Mouse (Mus musculus) left cerebral cortex, adult 2 months (tissue): ENCODE measurements at regions not wholly inside any gene's neighbourhood (a gene's known extent, or its start where the extent isn't known, plus 50 kb on each side); places are given as distances from the start of the nearest gene placed in this dataset.
"Not testable (repeated sequence)": the region's sequence is repeated elsewhere in the genome, so short reads cannot be mapped to it uniquely, and the experiment has no call there.

Experiments used
- DNase-seq, 2 experiments: peaks; one replicate each; pipeline ENCODE4 v3.0.0; 2021 to 2022; ENCODE audit warnings: low spot score in 2 of 2, mixed read lengths in 1 of 2; ENCODE audit errors: extremely low spot score in 1 of 2
- H3K27ac ChIP-seq: fragments of 200-600 bp; 2 replicates; pipeline ENCODE4 v1.8.1; 2022
- H3K4me3 ChIP-seq: fragments of 200-600 bp; 2 replicates; pipeline ENCODE4 v1.8.1; 2022
- CTCF ChIP-seq: fragments of 200-600 bp; IDR thresholded peaks from 2 replicates; pipeline ENCODE4 v1.8.1; 2022; ENCODE audit warnings: antibody characterized with exemption, mild to moderate bottlenecking, moderate library complexity
- intact Hi-C: fragments of 180-260 bp; cut with DNase I; formaldehyde crosslinking; loops from one replicate; pipeline ENCODE4 v1.15.1; 2025

DNA sequence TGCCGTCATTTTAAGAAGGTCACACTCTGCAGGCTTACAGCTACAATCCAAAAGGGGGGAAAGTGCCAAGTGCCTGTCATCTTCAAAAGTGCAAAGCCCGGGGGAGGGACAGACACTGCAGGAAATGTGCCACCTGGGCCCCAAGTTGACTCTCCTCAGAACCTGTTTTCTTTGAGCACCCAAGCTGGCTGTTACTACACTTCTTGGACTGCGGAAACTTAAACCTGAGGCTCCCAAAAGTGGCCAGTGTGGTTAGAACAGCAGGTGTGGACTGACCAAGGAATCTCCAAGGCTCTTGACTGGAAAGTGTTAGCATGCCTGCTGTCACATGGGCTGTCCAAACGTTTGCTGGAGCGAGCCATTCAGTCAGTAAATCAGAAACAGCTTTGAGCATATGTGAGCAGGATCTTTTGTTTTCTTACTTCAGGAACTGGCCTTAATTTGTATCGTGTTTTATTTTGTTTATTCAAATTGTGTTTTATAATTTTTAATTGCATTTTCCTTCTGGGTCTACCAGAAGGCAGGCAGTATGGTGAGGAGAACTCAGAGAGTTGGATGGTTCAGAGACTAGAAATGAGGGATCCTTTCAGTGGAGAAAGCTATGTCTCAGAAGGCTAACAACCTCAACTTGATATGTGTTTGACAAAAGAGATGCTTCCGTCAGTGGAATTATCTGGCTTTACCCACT lies 168.4 kb upstream of the Frmd6 start:
- intact Hi-C loops: no loop called here
- Histone ChIP-seq H3K4me3 (no peak overlapping the region), H3K27ac (no peak overlapping the region)

DNA sequence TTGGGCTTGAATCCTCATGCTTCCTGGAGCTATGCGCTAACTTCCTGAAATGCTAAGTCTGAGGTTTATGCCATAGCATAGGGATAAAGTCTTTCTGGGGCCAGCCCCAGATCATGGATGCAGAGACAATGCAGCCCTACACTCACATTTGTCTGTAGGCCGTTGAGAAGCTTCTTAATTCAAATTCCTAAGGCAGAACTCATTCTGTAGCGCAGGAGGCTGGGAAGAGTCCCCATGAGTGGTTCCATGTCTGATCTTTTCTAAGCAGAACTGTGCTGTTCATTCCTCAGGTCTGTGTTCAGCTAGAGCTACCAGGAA lies 167.9 kb upstream of the Frmd6 start:
- TF ChIP-seq CTCF: no peak
- intact Hi-C loops: no loop called here
- H3K27ac ChIP-seq: no peak overlapping the region
- no peak overlapping the region for H3K4me3 ChIP-seq
- no peak for DNase-seq

More for the DNA sequence above, 168.4 kb upstream of the Frmd6 start:
- DNase-seq: no peak
- TF ChIP-seq CTCF: no peak

DNA sequence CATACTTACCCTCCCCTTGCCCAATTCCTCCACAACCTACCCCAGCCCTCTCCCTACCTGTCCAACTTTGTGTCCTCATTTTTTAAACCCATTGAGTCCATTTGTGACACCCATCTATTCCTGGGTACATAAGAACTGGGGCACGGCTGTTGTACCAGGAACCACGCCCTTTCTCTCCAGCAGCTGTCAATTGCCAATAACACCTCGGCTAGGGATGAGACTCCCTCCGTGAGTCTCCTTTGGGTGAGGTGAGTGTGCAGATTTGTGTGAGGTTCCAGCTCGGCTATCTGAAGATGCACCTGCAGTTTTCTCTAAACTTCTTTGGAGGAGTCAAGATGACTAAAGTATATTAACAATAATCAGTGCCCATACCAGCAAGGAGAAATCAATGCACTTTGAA lies 167.2 kb upstream of the Frmd6 start:
- no peak for DNase-seq
- TF ChIP-seq CTCF: no peak
- intact Hi-C loops: no loop called here

DNA sequence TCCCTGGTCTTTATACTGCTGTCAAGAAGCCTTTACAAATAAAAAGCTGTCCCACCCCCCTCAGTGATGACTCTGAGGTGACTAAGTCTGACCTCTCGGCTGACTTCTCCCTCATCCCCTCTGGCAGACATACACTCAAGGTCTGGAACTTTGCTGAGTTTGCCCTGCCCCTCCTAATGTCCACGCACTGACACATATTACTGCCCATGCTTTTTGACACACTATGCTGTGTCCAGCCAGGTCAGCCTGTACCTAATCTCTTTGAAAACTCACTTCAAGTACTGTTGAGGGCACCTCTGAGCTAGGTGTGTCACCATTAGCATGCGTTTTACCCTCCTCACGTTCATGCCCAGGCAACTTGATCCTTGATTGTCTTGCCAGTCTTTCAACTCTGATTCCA lies 164.9 kb upstream of the Frmd6 start:
- H3K27ac ChIP-seq: no peak overlapping the region
- TF ChIP-seq CTCF: no peak

More for the DNA sequence above, 167.2 kb upstream of the Frmd6 start:
- H3K27ac ChIP-seq: no peak overlapping the region
- no peak overlapping the region for H3K4me3 ChIP-seq

DNA sequence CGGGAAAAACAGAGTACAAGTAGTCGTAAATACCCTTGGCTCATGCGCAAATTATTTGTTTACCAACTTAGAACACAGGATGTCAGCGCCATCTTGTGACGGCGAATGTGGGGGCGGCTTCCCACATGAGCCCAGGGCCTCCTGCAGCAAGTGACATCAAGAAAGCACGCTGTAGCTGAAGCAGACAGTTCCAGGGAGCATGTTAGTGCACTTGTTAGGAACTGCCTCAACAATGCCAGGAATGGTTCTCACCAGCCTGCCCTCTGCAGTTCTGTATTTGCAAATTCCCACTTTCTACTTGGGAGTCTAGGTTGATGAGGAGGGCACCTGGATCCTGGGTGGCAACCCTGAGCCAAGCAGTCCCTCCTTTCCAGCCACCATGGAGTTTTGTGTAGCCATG lies 157.2 kb upstream of the Frmd6 start:
- H3K27ac ChIP-seq, H3K4me3 ChIP-seq, DNase-seq, intact Hi-C loops: not testable (repeated sequence)

More for the DNA sequence above, 164.9 kb upstream of the Frmd6 start:
- no peak for DNase-seq
- intact Hi-C loops: no loop called here
- H3K4me3 ChIP-seq: no peak overlapping the region

DNA sequence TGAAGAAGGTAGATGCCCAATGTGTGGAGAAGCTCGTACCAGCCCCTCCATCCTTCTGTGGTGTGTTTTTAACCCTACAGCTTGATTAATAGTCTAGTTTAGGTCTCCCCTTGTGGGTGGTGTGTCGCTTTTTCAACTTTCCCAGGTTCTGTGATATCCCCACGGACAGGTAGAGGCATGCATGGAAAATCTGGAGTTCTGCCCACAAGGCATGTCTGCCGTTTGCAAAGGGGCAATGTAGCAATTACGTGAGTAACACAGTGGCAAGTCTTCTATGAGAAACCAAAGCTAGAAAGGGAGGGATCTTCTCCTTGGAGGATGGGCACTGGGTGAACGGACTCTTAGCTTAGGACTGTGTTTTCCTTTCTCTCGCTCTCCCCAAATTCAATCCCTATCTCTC lies 153.2 kb upstream of the Frmd6 start:
- intact Hi-C loops: no loop called here
- Histone ChIP-seq H3K4me3 (no peak overlapping the region), H3K27ac (no peak overlapping the region)
- no peak for TF ChIP-seq CTCF
- no peak for DNase-seq

DNA sequence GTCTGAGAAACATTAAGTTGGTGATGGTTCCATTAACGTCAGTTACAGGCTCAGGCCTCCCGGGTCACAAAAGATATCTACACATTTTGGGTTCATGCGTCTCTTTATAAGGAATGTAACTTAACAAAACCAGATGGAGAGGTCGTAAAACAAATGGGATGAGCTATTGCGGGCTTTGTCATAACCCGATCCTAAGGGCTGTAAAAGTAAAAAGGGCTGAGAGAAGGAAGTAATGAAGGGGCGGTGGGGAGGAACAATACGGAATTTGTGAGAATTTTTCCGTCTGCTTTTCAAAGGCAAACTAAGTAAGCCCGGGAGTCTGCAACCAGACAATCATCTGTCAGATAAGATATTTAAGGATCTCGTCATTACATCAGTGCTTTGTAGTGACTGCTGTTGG lies 152.1 kb upstream of the Frmd6 start:
- DNase-seq: no peak
- Histone ChIP-seq H3K4me3 (no peak overlapping the region), H3K27ac (no peak overlapping the region)
- intact Hi-C loops: no loop called here
- no peak for TF ChIP-seq CTCF

DNA sequence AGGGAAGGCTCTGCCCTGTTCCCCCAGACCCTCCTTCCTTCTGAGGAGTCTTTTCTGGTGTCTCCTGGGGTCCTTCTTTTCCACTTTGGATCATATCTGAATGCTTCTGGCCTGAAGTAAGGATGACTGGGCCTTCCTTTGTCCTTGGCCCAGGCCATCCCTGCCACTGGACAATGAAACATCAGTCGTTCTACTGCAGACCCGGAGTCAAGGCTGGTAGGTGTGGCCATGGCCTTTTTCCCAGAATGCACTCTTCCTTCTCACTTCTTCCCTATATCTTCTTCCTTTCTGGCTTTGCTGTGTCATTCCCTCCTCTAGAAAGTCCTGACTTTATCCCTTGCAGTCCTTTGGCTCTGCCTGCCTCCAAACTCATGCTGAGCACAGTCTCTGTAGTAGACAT lies 151.2 kb upstream of the Frmd6 start:
- DNase-seq: no peak
- intact Hi-C loops: no loop called here
- H3K27ac ChIP-seq: no peak overlapping the region
- TF ChIP-seq CTCF: no peak
- H3K4me3 ChIP-seq: no peak overlapping the region

DNA sequence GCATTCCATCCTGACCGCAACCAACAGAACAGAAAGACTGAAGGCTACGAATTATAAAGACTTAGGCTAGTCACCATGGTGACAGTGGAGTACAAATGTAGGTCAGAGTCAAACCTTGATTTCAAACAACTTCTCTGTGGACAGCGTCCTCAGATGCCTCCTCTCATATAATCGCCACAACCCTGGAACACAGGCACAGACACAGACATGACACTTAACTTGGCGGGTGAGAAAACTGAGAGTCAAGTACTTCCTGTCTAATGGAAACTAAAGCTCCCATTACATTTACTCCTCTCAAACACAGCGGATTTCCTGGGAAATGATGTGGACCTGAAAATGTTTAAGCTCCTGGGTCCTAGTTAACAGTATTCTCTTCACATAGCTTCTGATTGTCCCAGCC lies 149.5 kb upstream of the Frmd6 start:
- H3K27ac ChIP-seq: no peak overlapping the region
- H3K4me3 ChIP-seq: no peak overlapping the region
- intact Hi-C loops: no loop called here
- no peak for TF ChIP-seq CTCF
- DNase-seq: no peak

DNA sequence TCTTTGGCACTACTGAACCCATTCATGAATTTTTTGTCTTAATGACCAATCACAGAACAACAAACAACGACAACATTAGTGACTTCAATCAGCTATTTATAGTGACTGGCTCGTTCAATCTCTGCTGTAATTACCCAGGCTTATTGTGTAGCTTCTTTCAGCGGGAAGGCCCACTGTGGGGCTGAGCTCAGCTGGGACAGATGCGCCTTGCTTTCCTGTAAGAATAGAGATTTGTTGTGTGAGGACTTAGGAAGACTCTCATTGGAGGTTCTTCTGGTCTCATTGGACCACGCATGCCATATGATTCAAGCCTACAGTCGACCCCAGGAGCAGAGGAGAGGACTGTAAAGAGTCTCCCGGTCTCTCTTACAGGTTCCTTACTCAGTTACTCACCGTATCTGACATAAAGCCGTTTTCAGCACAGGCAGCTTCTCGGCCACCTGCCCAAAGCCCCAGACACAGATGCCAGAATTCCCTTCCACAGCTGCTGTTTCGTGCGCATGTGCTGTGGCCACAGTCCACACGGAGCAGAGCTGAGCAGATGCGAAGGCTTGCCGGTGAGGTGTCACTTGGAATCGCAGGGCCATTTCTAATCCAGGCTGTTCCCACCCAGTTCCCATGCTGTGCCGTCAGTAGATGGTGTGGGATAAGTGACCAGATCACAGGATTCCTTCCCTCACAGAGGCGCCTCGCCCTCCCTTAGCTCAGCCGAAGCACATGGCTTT lies 145.5 kb upstream of the Frmd6 start:
- peak in 1 of 2 experiments; percentile 27 for DNase-seq
- Histone ChIP-seq H3K27ac (peak overlapping the region; percentile 36), H3K4me3 (no peak overlapping the region)
- intact Hi-C loops: no loop called here
- peak; percentile 15; the same call in 1 of the 2 replicates for TF ChIP-seq CTCF

DNA sequence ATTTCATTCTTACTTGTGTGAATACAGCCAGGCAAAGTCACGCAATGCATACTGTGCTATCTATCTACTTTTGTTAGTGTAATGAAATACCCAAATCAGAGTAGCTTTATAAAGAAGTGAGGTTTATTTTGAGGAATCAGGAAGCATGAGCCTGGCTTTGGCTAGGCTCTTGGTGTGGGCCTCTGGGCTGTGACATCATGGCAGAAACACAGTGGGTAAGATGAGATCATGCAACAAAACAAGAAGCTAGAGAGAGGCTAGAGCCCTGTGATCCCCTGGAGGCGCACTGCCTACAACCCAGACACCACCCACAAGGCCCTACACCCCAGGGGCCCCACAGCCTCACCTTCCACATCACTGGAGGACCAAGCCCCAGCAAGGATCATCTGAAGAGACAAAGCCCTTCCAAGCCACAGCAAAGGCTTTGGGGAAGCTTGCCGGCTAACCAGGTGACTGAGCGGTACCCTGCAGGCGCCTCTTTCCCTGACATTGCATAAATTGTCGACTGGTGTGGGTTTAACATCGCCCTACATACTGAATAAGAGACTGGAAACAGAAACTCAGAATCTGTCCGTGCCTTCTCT lies 143.8 kb upstream of the Frmd6 start:
- intact Hi-C loops: no loop called here
- no peak for TF ChIP-seq CTCF
- DNase-seq: no peak
- no peak overlapping the region for H3K27ac ChIP-seq
- H3K4me3 ChIP-seq: no peak overlapping the region

DNA sequence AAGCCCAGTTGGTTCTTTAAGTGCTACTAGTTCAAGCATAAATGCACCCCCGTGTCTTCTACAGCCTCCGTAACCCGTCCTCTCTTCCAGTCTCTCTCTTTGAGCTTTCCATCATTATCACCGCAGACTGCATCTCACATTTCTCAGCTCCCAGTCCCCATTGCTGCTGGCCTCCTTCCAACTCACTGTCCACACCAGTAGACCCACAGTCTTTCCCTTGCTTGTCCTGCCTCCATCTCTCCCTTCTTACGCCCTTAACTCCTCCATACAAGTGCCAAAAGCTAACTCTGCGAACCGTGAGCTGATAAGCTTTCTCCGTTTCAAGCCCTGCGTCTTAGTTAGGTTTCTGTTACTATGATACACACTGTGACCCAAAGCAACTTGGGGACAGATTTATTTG lies 141.0 kb upstream of the Frmd6 start:
- TF ChIP-seq CTCF: no peak
- no peak for DNase-seq
- Histone ChIP-seq H3K27ac (no peak overlapping the region), H3K4me3 (no peak overlapping the region)
- intact Hi-C loops: no loop called here

DNA sequence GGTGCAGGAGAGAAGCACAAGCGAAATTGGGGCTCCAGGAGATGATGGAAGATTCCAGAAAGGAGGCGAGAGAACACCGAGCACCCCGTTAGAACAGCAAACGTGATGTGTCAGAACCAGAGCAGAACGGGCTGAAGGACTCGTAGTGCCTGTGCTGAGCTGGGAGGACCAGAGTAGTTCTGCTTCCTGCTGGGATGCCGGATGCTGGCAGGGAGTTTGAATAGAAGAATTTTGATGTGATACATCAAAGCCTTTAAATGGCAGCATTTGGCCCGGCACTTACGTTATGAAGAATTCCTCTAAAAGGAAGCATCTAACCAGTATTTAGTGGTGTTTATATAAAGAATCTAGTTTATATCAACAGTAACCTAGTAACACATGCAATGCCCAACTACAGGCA lies 139.9 kb upstream of the Frmd6 start:
- Histone ChIP-seq H3K4me3 (no peak overlapping the region), H3K27ac (peak overlapping the region; percentile 73)
- TF ChIP-seq CTCF: no peak
- no peak for DNase-seq
- intact Hi-C loops: no loop called here
